ENCODE assay signal across 8 mouse cellular contexts in genomic region chr5:140508686-140509085, GRCm38 (mm10). TPM values are rescaled to one million over a fixed set of nuclear protein-coding genes. Genes with fewer than 3 reads are reported as not detected.
DNase-seq lines count a peak whose midpoint lies in the region; ATAC-seq lines count a peak whose summit lies in the region.
"Had no signal": no experiment of that assay in that cellular context is flagged by ENCODE, and none has a peak within 500 bp of the region (broad histone marks: within the 10 kb centered on the region; RNA-seq: fewer than 3 reads in every experiment).

No protein-coding gene starts in this region.

- H3K9me3 ChIP-seq in neural tube, embryonic 15.5 days (replicated peaks), result no peaks in the 10 kb centered on the region
- no peaks in the 10 kb centered on the region for H3K9me3 ChIP-seq in heart, embryonic 11.5 days (replicated peaks; ENCODE audit: control insufficient read depth, low read length)
- H3K9me3 ChIP-seq in liver, embryonic 13.5 days (replicated peaks), result no peaks in the 10 kb centered on the region

- H3K4me2 ChIP-seq in neural tube, embryonic 15.5 days, result no peak overlapping the region
- H3K4me2 ChIP-seq in heart, embryonic 11.5 days, result no peak overlapping the region; the same call in 1 of the 2 replicates
- H3K4me2 ChIP-seq in liver, embryonic 13.5 days, result peak overlapping the region; percentile 86

- no peak overlapping the region for H3K27ac ChIP-seq in neural tube, embryonic 15.5 days (replicated peaks)
- H3K27ac ChIP-seq in heart, embryonic 11.5 days (ENCODE audit: low read depth, low read length), result no peak overlapping the region
- peak overlapping the region; percentile 73 for H3K27ac ChIP-seq in liver, embryonic 13.5 days

- 44% methylated on average over 8 of the region's 8 CpGs for WGBS in neural tube, embryonic 15.5 days
- WGBS in heart, embryonic 11.5 days (ENCODE audit: insufficient replicate concordance), result 34% methylated on average over 8 of the region's 8 CpGs
- 12% methylated on average over 8 of the region's 8 CpGs for WGBS in liver, embryonic 13.5 days (ENCODE audit: insufficient replicate concordance)

- H3K4me1 ChIP-seq in neural tube, embryonic 15.5 days, result peaks cover 64% of the 10 kb centered on the region
- H3K4me1 ChIP-seq in heart, embryonic 11.5 days (ENCODE audit: control insufficient read depth, insufficient read depth, low read length), result peaks cover 16% of the 10 kb centered on the region
- peaks cover 76% of the 10 kb centered on the region for H3K4me1 ChIP-seq in liver, embryonic 13.5 days (replicated peaks)

- no peak for ATAC-seq in neural tube, embryonic 15.5 days (ENCODE audit: low FRiP score)
- no peak for ATAC-seq in heart, embryonic 11.5 days (replicated peaks; ENCODE audit: insufficient number of reproducible peaks, low FRiP score, low TSS enrichment)
- no peak for ATAC-seq in liver, embryonic 13.5 days (ENCODE audit: low read depth)

- H3K9ac ChIP-seq in neural tube, embryonic 15.5 days (replicated peaks), result no peak overlapping the region
- H3K9ac ChIP-seq in heart, embryonic 11.5 days (ENCODE audit: low read depth, low read length), result peak overlapping the region; percentile 22; the same call in 1 of the 2 replicates
- peak overlapping the region; percentile 49 for H3K9ac ChIP-seq in liver, embryonic 13.5 days

- peak; percentile 27 for DNase-seq in neural tube, embryonic 10.5 days (ENCODE audit: extremely low spot score, low spot score)
- DNase-seq in liver, embryonic 13.5 days, result peak; percentile 37
- DNase-seq in splenic B cell, adult 2 months (ENCODE audit: low read depth, low spot score), result peak; percentile 53
- DNase-seq in T-cell, adult 2 months (ENCODE audit: low spot score), result no peak
- no peak for DNase-seq in thymus, postnatal 14 days

- H3K36me3 ChIP-seq in neural tube, embryonic 15.5 days, result no peaks in the 10 kb centered on the region
- no peaks in the 10 kb centered on the region for H3K36me3 ChIP-seq in heart, embryonic 11.5 days (ENCODE audit: control insufficient read depth, insufficient read depth, low read length)
- H3K36me3 ChIP-seq in liver, embryonic 13.5 days, result no peaks in the 10 kb centered on the region
- no peaks in the 10 kb centered on the region for H3K36me3 ChIP-seq in splenic B cell, adult 2 months (ENCODE audit: control insufficient read depth, insufficient read depth, low read length, poor library complexity, severe bottlenecking)

- no peaks in the 10 kb centered on the region for H3K27me3 ChIP-seq in neural tube, embryonic 15.5 days (replicated peaks)
- no peaks in the 10 kb centered on the region for H3K27me3 ChIP-seq in heart, embryonic 11.5 days (ENCODE audit: control insufficient read depth, insufficient read depth, low read length)
- H3K27me3 ChIP-seq in liver, embryonic 13.5 days, result no peaks in the 10 kb centered on the region
- H3K27me3 ChIP-seq in splenic B cell, adult 2 months (ENCODE audit: control insufficient read depth, insufficient read depth, low read length, poor library complexity, severe bottlenecking), result no peaks in the 10 kb centered on the region

- no peak overlapping the region for H3K4me3 ChIP-seq in neural tube, embryonic 15.5 days (replicated peaks)
- H3K4me3 ChIP-seq in heart, embryonic 11.5 days (ENCODE audit: low read depth, low read length), result no peak overlapping the region
- no peak overlapping the region for H3K4me3 ChIP-seq in liver, embryonic 13.5 days (replicated peaks)

RNA-seq across cellular contexts. Expression of gene Chst12, which starts 3.3 kb away (rescaled TPM):
- polyA plus RNA-seq in neural tube, embryonic 15.5 days (2015; fragmentation: Nextera tagmentation; extraction: Ambion mirVana), result 30.6 and 31.2 TPM in 2 replicates
- 17.4 and 20.2 TPM in 2 replicates for polyA plus RNA-seq in heart, embryonic 11.5 days (2014; fragmentation: Nextera tagmentation; extraction: Ambion mirVana)
- polyA plus RNA-seq in liver, embryonic 13.5 days (2015; fragmentation: Nextera tagmentation; extraction: Ambion mirVana), result 9.3 and 9.9 TPM in 2 replicates

RNA-seq across cellular contexts. Expression of gene Grifin, which starts 56.2 kb away (rescaled TPM):
- polyA plus RNA-seq in neural tube, embryonic 15.5 days (2015; fragmentation: Nextera tagmentation; extraction: Ambion mirVana), result 1.6 TPM in 1 of 2 replicates, not detected in the other
- polyA plus RNA-seq in heart, embryonic 11.5 days (2014; fragmentation: Nextera tagmentation; extraction: Ambion mirVana), result 0.74 TPM in 1 of 2 replicates, not detected in the other
- polyA plus RNA-seq in liver, embryonic 13.5 days (2015; fragmentation: Nextera tagmentation; extraction: Ambion mirVana), result 4.6 and 4.9 TPM in 2 replicates
- polyA plus RNA-seq: neural tube, embryonic 11.5 days had no signal

Comparison
In these comparisons a context has a peak if more than half of its experiments do, and no peak if none do; other contexts are left out.
1. DNase-seq: peak in neural tube, embryonic 10.5 days (single experiment), liver, embryonic 13.5 days (single experiment) and splenic B cell, adult 2 months (single experiment); none in T-cell, adult 2 months (single experiment) and thymus, postnatal 14 days (single experiment).